Mouse (Mus musculus) left cerebral cortex, postnatal 10 days (tissue): ENCODE results near the gene Gm21887. TPM values are rescaled to one million over a fixed set of nuclear protein-coding genes. Genes with fewer than 3 reads are reported as not detected.
"Not testable (repeated sequence)": the region's sequence is repeated elsewhere in the genome, so short reads cannot be mapped to it uniquely, and the experiment has no call there.

Experiments used
- DNase-seq, 2 experiments: peaks; one replicate each; pipeline ENCODE4 v3.0.0; 2021 to 2022; ENCODE audit warnings: low spot score in 2 of 2, mixed read lengths in 1 of 2; ENCODE audit errors: extremely low spot score in 1 of 2
- intact Hi-C: fragments of 180-260 bp; cut with DNase I; formaldehyde crosslinking; loops from one replicate; pipeline ENCODE4 v1.15.1; 2025
- total RNA-seq, 2 experiments: library from RNA; stranded (reverse); gene quantifications; 2 replicates each; pipeline ENCODE4 v1.2.3; 2021

Gm21887 gene
- total RNA-seq = 100 to 1,000 TPM; 164 to 223 TPM

DNA sequence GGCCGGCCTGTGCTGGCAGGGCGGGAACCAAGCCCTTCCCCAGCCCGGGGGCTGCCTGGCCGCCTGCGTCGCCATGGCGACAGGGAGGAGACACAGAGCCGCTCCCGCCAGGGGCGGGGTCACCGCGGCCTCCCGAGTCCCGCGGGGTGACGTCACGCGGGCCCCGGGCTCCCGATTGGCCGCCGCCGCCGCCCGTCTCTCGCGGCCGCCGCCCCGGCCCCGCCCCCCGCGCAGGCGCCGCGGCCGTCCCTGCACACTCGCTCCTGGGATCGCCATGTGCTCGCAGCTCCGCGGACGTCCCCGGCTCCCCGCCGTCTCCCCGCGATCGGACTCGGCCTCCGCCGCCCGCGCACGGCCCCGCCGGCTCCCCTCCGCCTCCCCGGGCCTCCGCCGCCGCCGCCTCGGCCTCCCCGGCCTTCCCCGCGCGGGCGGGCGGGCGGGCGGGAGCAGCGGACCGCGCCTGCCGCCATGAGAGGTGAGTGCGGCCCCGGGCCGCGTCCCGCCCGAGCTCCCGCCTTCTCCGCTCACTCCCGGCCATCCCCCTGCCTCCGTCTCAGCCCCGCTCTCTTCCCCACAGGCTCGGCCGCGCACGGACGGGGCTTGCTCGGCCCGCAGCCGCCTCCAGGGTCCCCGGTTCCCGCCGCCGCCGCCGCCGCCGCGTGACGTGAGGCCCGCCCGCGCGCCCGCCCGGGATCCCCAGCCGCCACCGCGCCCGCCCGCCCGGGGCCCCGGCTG lies at the start of gene Gm21887:
TSS of gene Gm21887 (plus strand) at position 644 of the 735 bp plus-strand sequence.
- DNase-seq = peak; percentile 95 to 99
- intact Hi-C loops = not testable (repeated sequence)

DNA sequence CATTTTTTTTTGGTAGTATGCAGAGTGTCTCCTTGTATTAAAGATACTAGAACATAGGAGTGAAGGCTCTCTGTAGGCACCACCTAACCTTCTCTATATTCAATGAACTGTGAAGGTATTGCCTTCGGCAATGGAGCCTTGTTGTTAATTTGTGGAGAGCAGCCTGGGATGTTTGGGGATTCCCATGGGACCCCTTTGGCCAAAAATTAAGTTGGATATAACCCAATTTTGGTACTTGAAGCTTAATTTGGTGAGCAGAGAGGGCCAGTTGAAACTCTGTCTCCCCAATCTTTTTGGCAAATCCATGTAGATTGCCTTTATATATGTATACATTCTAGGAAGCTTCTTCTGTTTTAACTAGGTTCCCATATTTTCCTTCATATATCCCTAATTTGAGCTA lies 40.1 kb upstream of the Gm21887 start:
- no peak for DNase-seq
- intact Hi-C loops = no loop called here

DNA sequence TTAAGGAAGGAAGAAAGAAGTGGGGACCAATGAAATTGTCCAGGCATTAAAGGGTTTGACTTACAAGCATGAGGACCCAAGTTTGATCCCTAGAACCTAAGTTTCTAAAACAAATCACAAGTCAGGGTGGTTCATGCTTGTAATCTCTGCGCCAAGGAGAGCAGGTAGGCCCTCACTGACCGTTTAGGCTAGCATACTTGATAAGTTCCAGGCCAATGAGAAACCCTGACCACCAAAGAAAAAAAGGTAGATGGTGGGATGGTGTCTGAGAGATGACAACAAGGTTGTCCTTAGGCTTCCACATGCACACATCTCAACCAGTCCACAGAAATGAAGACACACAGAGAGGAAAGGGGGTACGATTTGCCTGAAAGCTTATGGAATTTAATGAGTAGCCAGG lies 39.7 kb upstream of the Gm21887 start:
- DNase-seq, intact Hi-C loops: not testable (repeated sequence)

DNA sequence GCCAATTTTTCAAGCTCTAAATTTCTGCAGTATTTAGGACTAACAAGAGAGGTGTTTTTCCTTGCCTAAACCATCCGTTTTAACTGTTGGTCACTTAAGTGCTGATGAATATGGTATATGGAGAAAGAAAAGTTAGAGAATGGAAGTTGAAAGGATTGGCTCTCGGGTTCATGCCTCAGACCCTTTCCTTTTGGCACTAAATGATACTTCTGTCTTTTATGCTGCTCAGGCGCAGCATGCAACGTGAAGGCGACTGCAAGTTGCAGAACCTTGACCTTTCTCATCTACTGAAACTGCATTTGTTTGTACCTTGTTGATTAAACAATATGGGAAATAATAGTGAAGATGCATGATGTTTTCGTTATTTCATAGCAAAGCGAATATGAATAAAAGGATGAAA lies 38.9 kb upstream of the Gm21887 start:
- DNase-seq, intact Hi-C loops: not testable (repeated sequence)

DNA sequence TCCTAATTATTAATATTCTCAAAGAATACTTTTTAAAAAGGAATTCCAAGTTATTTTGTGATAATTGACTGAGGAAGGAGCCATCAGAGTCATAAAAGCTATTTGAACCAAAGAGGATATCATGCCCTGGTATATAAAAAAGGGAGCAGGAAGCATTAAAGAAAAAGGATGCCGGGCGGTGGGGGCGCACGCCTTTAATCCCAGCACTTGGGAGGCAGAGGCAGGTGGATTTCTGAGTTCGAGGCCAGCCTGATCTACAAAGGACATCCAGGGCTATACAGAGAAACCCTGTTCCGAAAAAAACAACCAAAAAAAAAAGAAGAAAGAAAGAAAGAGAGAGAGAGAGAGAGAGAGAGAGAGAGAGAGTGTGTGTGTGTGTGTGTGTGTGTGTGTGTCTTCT lies 37.9 kb upstream of the Gm21887 start:
- intact Hi-C loops, DNase-seq: not testable (repeated sequence)

DNA sequence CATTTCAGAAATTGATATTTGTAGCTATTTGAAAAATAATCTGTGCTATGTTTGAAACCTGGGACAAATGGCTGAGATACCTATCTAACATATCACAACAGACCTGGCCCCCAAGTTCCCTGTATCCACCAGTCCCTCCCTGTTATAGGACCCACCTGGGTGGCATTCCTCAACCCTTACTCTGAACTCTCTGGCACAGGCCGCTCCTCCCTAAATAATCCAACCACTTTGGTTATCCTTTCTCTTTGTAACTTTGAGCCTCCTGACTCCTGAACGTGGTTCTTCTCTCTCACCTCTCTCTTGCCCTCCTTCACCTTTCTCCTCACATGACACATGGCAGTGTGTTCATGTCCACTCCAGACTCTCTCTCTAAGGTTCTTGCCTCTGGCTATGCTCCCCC lies 37.3 kb upstream of the Gm21887 start:
- DNase-seq, intact Hi-C loops: not testable (repeated sequence)

DNA sequence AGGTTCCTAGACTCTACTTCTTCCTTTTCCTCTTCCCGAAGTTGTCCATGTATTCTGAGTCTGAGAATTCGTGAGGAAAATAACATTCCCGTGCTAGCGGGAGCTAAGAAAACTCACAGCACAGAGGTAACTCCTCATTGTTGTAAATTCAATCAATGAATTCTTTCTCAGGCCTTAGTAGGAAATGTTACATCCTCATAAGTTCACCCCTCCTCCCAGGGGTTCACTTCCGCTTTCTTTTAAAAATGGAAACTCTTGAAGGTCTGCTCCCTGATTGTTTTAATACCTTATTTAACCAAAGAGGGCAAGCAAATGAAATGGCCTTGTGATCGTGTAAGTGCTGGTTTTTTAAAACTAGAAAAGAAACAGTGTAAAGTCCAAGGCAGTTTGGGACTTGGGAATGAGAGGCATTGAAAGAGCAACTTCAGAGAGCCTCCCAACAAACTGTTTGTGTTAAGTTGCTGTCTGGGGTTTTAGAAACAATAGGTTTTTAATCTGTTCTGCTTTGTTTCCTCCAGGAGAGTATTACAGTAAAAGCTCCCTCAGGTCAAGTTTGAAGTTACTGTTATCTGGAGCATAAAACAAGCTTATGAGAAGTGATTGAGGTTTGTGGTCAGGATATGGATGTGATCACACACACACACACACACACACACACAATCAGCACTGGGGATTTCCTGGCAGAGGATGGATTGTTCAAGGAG lies 36.5 kb upstream of the Gm21887 start:
- intact Hi-C loops = not testable (repeated sequence)
- DNase-seq = peak; percentile 18 to 19

DNA sequence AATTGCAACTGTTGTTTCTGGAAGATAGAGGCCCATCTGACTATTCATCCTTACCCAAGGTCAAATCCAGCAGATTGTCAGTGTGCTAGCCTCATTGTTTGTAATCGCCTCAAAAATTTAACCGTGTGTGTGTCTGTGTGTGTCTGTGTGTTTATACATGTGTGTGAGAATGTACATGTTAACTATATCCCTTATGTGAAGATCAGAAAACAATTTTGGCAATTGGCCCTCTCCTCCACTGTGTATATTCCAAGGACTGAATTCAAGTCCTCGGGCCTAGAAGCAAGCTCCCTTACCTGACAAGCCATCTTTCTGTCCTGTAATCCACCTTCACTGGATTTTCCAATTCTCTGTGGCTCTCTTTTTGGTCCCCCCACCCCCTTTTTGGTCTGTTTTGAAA lies 35.7 kb upstream of the Gm21887 start:
- peak in 1 of 2 experiments; percentile 29 for DNase-seq
- intact Hi-C loops = not testable (repeated sequence)

DNA sequence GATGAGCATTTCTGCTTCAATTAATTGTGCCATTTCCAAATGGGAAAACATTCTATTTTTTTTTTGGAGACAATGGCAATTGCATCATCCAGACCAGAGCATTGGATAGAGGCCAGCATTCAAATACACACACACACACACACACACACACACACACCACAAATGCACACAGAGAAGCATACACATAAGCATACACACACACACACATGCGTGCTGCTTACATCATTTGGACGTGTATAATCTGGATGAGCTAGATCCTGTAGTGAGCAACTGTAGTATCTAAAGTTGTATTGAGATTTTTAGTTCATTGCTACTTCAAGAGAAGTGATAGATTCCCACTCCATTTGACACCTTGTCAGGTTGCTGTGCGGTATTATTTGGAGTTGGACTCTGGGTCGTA lies 35.0 kb upstream of the Gm21887 start:
- DNase-seq = peak in 1 of 2 experiments; percentile 20
- intact Hi-C loops = not testable (repeated sequence)

DNA sequence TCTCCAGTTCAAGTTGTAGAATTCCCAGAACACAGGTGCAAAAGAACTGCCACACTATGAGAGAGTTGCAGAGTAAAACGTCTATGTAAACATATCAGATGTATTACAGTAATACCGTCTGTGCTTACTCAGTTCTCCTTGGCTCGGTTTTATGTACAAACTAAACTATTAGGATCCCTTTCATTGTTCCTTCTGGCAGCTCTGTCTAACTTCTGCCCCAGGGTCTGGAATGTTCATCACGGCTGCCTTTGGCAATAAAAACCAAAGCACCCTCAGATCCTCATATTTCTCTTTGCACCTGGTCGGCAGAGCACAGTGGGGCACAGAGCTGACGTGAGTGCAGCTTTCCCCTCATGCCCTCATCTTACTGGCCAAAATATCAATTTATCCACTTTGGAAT lies 34.5 kb upstream of the Gm21887 start:
- intact Hi-C loops = not testable (repeated sequence)

DNA sequence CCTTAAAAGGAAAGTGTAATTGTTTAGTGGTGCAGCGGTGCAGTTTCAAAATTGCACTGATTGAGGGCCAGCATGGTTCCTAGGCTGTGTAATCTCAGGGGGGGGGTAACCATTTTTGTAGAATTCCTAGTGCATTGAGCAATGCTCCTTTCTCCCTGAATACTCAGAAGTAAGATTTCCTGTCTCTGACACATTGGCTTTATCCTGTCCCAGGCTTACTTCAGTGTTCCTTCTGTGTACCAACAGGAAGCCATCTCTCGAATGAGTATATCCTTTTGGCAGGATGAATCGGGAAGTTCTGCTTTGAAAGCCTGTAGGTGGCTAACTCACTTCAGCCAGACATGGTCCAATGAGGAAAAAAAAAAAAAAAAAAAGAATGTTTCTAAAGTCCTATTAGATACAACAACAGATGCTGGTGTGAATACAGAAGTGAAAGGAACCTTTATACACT lies 33.8 kb upstream of the Gm21887 start:
- intact Hi-C loops = not testable (repeated sequence)

More for the DNA sequence above, 34.5 kb upstream of the Gm21887 start:
- peak; percentile 18 for DNase-seq

DNA sequence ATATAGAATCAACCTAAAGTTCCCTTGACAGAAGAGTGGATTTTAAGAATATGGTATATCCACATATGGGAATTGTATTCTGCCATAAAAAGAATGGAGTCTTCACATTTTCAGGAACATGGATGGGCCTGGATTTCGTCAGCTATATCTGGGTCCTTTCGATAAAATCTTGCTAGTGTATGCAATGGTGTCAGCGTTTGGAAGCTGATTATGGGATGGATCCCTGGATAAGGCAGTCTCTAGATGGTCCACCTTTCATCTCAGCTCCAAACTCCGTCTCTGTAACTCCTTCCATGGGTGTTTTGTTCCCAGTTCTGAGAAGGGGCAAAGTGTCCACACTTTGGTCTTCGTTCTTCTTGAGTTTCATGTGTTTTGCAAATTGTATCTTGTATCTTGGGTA lies 33.1 kb upstream of the Gm21887 start:
- DNase-seq = peak in 1 of 2 experiments; percentile 4
- intact Hi-C loops = not testable (repeated sequence)

More for the DNA sequence above, 33.8 kb upstream of the Gm21887 start:
- DNase-seq = peak in 1 of 2 experiments; percentile 29

DNA sequence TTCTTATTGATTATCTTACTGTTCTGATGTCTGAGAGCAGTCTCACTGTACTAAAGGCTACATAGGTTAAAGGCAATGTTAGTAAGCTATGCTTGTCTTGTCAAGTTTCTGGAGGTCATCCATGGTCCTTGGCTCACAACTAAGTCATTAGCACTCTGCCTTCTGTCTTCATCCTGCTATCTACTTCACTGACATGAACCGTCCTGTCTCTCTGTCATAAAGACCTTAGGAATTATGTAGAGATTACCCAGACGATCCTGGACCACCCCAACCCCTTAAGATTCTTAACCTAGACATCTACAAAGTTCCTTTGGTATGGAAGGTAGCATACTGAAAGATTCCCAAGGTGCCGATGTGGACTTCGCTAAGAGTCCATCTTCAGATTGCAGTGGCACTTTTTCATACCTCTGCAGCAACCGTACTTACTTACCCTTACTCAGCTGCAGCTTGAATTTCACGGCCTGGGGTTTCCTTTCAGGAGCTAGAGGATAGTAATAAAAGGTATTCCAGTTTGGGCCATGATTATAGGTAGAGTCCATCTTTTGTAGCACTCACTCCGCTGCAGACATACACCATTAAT lies 31.5 kb upstream of the Gm21887 start:
- intact Hi-C loops = not testable (repeated sequence)
- peak in 1 of 2 experiments; percentile 44 for DNase-seq

DNA sequence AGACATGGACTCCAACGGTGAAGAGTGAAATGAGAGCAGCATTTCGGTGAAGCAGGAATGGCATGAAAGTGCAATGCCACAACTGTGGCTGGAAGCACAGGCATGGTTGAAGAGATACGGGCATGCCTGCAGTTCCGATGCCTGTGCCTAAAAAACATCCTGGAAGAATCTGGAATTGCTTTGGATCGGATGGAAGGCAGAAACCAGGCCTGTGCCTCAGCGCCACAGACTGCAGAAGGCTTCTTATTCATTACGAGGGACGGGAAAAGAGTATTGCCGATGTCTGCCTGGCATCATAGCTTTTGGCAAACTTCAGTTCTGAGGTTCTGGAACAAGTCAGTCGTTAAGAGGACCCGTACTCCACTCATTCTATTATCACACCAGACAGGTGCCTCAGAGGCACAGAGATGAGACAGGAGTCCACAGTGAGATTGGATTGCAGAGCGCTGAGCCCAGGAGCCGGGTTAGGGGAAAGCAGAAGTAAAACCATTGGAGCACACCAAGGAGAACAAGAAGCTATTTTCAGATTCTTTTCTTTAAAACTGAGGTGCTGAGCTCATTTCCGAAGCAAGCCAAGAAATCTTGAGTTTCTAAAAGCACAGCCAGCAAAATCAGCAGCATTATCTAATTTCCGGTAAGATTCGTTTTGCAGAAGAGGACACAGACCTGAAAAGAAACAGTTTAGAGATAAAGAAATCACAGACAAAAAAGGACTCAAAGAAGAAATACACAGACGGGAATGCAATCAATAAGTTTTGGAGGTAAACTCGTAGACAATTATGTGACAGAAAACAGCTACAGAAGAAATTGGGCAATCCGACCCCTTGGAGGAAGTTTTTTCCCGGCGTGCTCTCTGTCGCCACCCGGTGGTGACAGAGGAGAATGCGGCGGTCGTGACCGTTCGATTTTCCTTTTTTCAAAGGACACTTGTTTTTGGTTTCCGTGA lies 30.8 kb upstream of the Gm21887 start:
- peak; percentile 75 to 84 for DNase-seq
- intact Hi-C loops = not testable (repeated sequence)

DNA sequence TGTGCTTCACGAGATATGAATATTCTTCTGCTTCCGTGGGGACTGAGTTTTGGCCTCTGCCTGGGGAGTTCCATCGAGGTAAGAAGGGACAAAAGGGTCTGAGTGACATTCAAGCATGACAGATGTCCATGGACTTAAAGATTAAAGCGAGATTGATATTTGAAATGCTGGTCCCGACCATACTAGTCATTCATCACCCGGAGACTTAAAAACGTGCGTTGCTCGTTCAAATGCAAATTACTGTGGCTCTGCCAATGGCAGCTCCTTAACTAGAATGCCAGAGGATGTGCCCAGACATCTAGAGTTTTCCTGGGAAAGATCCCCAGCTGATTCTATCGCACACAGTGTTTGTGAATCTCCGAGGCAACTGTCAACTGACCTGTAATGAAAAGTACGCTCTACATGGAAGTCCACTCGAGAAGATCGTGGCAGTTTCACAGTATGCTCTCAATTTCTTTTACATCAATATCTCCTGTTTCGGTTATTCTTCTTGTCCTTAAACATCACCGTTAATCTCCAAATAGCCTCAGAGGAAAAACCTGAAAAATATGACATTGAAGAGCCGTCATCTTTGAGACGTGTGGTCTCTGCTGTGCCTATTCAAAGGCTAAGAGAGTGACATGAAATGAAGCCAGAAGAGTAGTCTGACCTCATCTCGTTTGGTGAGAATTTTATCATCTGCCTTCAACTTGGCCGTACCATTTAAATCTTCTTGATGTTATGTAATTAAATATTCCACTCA lies 29.8 kb upstream of the Gm21887 start:
- DNase-seq = peak; percentile 24 to 56
- intact Hi-C loops = not testable (repeated sequence)

DNA sequence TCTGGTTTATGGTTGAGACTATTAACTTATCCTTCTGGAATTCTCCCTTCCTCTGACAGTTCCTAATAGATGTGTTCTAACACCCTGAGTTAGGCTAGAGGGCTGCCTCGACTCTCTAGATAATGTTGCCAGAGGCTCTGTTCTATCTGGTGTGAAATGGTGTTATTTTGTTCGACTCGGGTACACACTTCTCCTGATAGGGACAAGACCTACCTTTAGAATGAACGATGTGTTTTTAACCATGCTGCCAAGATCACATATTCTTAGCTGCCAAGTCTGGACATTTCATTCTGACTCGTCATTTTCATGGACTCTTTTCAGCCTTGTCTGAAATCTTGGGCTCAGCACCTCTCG lies 29.3 kb upstream of the Gm21887 start:
- peak in 1 of 2 experiments; percentile 14 for DNase-seq
- intact Hi-C loops = not testable (repeated sequence)

DNA sequence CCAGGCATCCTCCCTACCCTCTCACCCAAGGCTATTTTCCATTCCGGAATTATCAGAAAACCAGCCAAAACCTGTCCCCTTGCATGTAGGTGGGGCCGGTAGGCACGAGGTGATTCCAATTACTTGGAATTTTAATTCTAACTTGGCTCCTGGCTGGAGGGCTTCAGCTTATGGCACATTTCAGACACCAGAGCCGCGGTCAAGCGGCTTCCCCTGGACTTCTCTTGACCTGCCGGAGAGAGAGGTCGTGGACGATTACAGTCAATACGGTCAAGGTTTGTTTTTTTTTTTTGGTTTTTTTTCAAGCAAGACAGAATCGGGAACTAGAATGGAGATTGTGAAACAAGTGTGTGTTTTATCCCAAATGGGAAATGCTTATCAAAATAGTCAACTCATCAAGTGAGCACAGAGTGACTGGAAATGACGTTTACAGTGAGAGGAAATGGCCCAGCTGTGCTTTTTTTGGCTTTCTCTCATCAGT lies 28.6 kb upstream of the Gm21887 start:
- intact Hi-C loops = no loop called here
- peak; percentile 27 to 40 for DNase-seq

DNA sequence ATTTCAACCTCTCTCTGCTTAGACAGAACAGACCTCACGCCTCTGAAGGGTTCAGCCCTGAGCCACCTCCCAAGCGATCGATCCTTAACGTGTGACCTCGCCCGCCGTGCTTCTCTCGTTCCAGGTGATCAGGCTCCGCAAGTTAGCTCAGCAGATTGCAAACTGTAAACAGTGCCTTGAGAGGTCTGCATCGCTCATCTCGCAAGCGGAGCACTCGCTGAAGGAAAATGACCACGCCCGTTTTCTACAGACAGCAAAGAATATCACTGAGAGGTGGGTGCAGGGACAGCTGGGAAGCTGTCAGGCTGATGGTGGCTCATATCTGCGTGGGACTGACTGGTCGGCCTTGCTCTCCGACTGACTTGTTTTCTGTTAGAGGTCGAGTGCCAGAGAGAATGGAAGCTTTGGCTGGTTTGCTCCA lies 27.7 kb upstream of the Gm21887 start:
- intact Hi-C loops = not testable (repeated sequence)
- peak; percentile 48 to 56 for DNase-seq
